Mouse (Mus musculus) liver, postnatal 0 days (tissue): Measurements from ENCODE around the gene Elavl4.

Source experiments
- CTCF ChIP-seq: sonication (generic); IDR thresholded peaks from 2 replicates; pipeline ENCODE4 v1.5.1; 2016; ENCODE audit warnings: antibody characterized with exemption, low read depth
- EP300 ChIP-seq: IDR thresholded peaks from 2 replicates; pipeline ENCODE4 v1.6.1; 2016; ENCODE audit warnings: antibody characterized with exemption, low read depth, mild to moderate bottlenecking

DNA sequence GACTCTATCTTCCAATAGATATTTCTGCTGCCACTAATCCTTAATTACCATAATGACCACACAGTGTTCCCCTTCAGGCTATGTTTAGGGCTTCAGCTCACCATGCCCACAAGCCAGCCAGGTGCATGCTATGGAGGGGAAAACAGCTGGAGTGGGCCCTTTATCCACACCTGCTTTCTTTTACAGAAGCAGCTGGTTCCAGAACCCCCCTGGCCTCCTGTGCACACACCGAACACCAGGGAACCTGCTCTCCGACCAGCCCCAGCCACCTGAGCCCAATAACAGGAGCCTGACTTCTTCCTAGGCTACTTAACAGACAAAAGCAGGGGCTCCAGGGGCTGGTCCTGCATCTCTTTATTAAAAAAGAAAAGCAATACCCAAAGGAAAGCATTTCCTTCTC, 195.8 kb downstream of the Elavl4 start:
- TF ChIP-seq EP300 (no peak), CTCF (no peak)
